Mouse (Mus musculus) kidney, embryonic 15.5 days (tissue): ENCODE results near the gene Irx4. TPM values are rescaled to one million over a fixed set of nuclear protein-coding genes. Genes with fewer than 3 reads are reported as not detected.
A peak's percentile ranks its signal among the peaks of the same experiment; 100 is the strongest.

Experiments
- ATAC-seq: fragments of 200-750 bp; cut with Nextera tagmentation; replicated peaks from 2 replicates; pipeline ENCODE4 v1.8.0; 2017; ENCODE audit warnings: moderate TSS enrichment; ENCODE audit not compliant: low FRiP score
- H3K27ac ChIP-seq: fragments of 300-500 bp; sonication (generic); 2 replicates; pipeline ENCODE4 v1.5.1; 2015; ENCODE audit warnings: mild to moderate bottlenecking, inconsistent platforms
- H3K27me3 ChIP-seq: fragments of 300-500 bp; sonication (generic); 2 replicates; pipeline ENCODE4 v1.6.1; 2015; ENCODE audit warnings: inconsistent platforms
- H3K36me3 ChIP-seq: fragments of 300-500 bp; sonication (generic); 2 replicates; pipeline ENCODE4 v1.6.1; 2015; ENCODE audit warnings: inconsistent platforms
- H3K4me1 ChIP-seq: fragments of 300-500 bp; sonication (generic); 2 replicates; pipeline ENCODE4 v1.6.1; 2015; ENCODE audit warnings: inconsistent platforms
- H3K4me2 ChIP-seq: fragments of 300-500 bp; sonication (generic); 2 replicates; pipeline ENCODE4 v1.6.1; 2015; ENCODE audit warnings: moderate library complexity, mild to moderate bottlenecking, inconsistent platforms
- H3K4me3 ChIP-seq: fragments of 300-500 bp; sonication (generic); replicated peaks from 2 replicates; pipeline ENCODE4 v1.5.1; 2015; ENCODE audit warnings: mild to moderate bottlenecking, inconsistent platforms
- H3K9ac ChIP-seq: fragments of 300-500 bp; sonication (generic); 2 replicates; pipeline ENCODE4 v1.6.1; 2015; ENCODE audit warnings: mild to moderate bottlenecking, inconsistent platforms
- H3K9me3 ChIP-seq: fragments of 300-500 bp; sonication (generic); replicated peaks from 2 replicates; pipeline ENCODE4 v1.6.1; 2016; ENCODE audit warnings: inconsistent platforms
- WGBS: fragments of 180-500 bp; shearing (Covaris S2); methylation state at CpG from one replicate; pipeline ENCODE4 v1.1.7; 2015; ENCODE audit warnings: mixed read lengths; 5-methylcytosine and 5-hydroxymethylcytosine counted together
- polyA plus RNA-seq: library from polyadenylated mRNA; unstranded; fragments of >200 nt; fragmentation: Nextera tagmentation; extraction: Ambion mirVana; gene quantifications from 2 replicates; pipeline ENCODE4 v1.2.1, GENCODE M21; 2015

Irx4 gene
- polyA plus RNA-seq, 1 experiment from 2014 or later = 0.45 TPM

GRCm38 (mm10) chr13:73304729-73305128, 44.5 kb downstream of the Irx4 start:
- Histone ChIP-seq H3K36me3 (no peaks in the 10 kb centered on the region), H3K9ac (no peak overlapping the region), H3K9me3 (no peaks in the 10 kb centered on the region), H3K4me1 (no peaks in the 10 kb centered on the region), H3K4me2 (no peak overlapping the region), H3K27me3 (peaks cover 34% of the 10 kb centered on the region), H3K27ac (no peak overlapping the region), H3K4me3 (no peak overlapping the region)
- ATAC-seq = no peak
- 44% methylated on average over 6 of the region's 6 CpGs for WGBS

- no peaks in the 10 kb centered on the region for H3K4me1 ChIP-seq
- WGBS = 52% methylated on average over 8 of the region's 8 CpGs
- peaks cover 42% of the 10 kb centered on the region for H3K27me3 ChIP-seq
- no peaks in the 10 kb centered on the region for H3K36me3 ChIP-seq
- ATAC-seq = no peak
- H3K27ac ChIP-seq = no peak overlapping the region
- H3K4me3 ChIP-seq = no peak overlapping the region
- no peak overlapping the region for H3K4me2 ChIP-seq
- no peaks in the 10 kb centered on the region for H3K9me3 ChIP-seq
- H3K9ac ChIP-seq = no peak overlapping the region
These were observed 45.3 kb downstream of the Irx4 start for GRCm38 (mm10) chr13:73305398-73306084.

- Histone ChIP-seq H3K36me3 (no peaks in the 10 kb centered on the region), H3K4me1 (no peaks in the 10 kb centered on the region), H3K4me3 (no peak overlapping the region), H3K4me2 (no peak overlapping the region), H3K27ac (no peak overlapping the region), H3K9ac (no peak overlapping the region), H3K9me3 (no peaks in the 10 kb centered on the region), H3K27me3 (peaks cover 44% of the 10 kb centered on the region)
- 71% methylated on average over 4 of the region's 4 CpGs for WGBS
- ATAC-seq = no peak
These were observed 45.8 kb downstream of the Irx4 start for GRCm38 (mm10) chr13:73306085-73306410.

DNA sequence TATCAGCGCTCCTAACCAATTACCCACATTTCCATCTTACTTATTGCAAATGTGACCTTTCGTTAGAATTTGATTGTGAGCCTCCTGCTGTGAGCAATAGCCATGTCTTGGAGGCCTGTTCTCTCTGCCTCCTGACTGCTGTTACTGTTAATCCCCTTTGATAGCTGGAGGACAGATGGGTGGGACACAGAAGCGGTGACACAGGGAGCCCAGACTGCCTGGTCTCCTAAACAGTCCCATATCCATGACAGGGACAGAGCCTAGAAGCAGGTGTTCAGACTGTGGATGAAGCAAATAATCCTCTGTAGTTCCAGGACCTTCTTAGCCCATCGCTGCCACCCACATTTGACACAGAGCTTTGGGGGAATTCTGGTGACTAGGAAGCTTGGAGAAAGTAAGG, 46.2 kb downstream of the Irx4 start:
- Histone ChIP-seq H3K4me2 (no peak overlapping the region), H3K36me3 (no peaks in the 10 kb centered on the region), H3K27me3 (peaks cover 44% of the 10 kb centered on the region), H3K9ac (no peak overlapping the region), H3K4me1 (no peaks in the 10 kb centered on the region), H3K9me3 (no peaks in the 10 kb centered on the region), H3K27ac (no peak overlapping the region), H3K4me3 (no peak overlapping the region)
- no peak for ATAC-seq
- WGBS = 78% methylated on average over 4 of the region's 4 CpGs

GRCm38 (mm10) chr13:73310183-73310929, 50.1 kb downstream of the Irx4 start:
- Histone ChIP-seq H3K4me1 (no peaks in the 10 kb centered on the region), H3K9me3 (no peaks in the 10 kb centered on the region), H3K4me2 (no peak overlapping the region), H3K36me3 (no peaks in the 10 kb centered on the region), H3K27ac (no peak overlapping the region), H3K27me3 (peaks cover 41% of the 10 kb centered on the region), H3K9ac (no peak overlapping the region), H3K4me3 (no peak overlapping the region)
- ATAC-seq = peak; percentile 89
- WGBS = 17% methylated on average over 8 of the region's 8 CpGs

Other genes with a start within 250 kb of the Irx4 start
- 110 and 117 TPM in 2 replicates for gene Mrpl36, start 68.0 kb downstream of the Irx4 start, polyA plus RNA-seq
- gene Ndufs6, start 68.1 kb downstream of the Irx4 start, polyA plus RNA-seq = 382 and 385 TPM in 2 replicates
- 36.1 and 36.4 TPM in 2 replicates for gene Lpcat1, start 206.7 kb downstream of the Irx4 start, polyA plus RNA-seq